Mouse (Mus musculus) liver, postnatal 0 days (tissue): ENCODE measurements at regions not wholly inside any gene's neighbourhood (a gene's known extent, or its start where the extent isn't known, plus 50 kb on each side); places are given as distances from the start of the nearest gene placed in this dataset.

ENCODE experiments used
- CTCF ChIP-seq: sonication (generic); IDR thresholded peaks from 2 replicates; pipeline ENCODE4 v1.5.1; 2016; ENCODE audit warnings: antibody characterized with exemption, low read depth
- EP300 ChIP-seq: IDR thresholded peaks from 2 replicates; pipeline ENCODE4 v1.6.1; 2016; ENCODE audit warnings: antibody characterized with exemption, low read depth, mild to moderate bottlenecking

DNA sequence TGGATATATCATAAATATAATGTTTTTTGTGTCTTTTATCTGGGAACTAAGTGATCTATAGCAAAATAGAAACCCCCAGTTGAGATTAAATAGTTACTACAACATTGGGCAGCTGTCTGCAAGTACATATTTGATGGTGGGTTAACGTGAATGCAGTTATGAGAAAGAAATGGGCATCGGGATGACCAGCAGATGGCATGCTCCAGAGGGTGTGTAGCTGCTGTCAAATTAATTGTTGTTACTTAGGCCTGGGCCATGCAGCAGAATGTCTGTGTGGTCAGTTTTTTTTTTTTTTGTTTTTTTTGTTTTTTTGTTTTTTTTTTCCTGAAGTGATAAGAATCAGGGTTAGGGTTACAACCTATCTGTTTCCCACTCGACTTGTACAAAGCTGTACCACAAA lies 430.2 kb downstream of the Gria2 start:
- no peak for TF ChIP-seq CTCF
- no peak for TF ChIP-seq EP300
